Mouse (Mus musculus) B cell, adult 2 months (primary cell): ENCODE results near the gene Lmntd1.

Experiments
- DNase-seq, 2 experiments: peaks; one replicate each; pipeline ENCODE4 v3.0.0; 2022

The Lmntd1 gene

DNA sequence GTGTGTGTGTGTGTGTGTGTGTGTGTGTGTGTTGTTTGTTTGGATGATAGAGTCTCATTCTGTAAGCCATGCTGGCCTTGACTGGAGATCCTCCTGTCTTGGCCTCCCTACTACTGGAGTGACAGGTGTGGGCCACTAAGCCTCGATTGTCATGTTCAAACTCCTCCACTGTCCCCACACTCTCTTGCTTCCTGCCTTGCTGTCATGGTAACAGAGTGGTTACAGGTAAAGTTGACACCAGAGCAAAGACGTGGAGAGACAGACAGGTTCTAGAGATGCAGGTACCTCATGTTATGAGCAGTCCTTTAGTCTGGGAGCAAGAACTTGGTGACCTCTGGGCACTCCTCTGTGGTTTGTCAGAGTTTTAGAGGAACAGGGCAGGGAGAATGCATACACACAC is 239.7 kb downstream of the Lmntd1 start:
- DNase-seq, result no peak

DNA sequence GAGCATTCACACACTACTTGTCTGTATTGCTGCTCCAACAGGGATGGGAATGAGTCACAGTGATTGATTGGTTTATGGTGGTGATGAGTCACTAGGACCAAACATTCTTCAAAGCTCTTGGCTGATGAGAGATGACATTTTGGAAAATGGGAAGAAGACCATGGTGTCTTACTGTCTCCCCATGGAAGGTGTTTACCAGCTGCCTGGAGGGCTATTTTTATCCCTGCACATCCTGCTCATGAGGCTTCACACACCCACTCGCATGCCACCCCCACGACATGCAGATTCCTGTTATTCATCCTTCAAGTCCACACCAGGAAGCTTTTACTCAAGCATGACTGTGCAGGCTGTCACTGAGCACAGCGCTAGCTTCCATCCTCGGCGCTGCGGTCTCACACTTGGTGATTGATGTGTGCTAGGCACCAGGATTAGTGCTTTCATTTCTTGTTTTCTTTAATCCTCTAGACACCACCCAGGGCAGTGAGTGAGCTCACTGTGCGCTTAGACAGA is 240.4 kb downstream of the Lmntd1 start:
- DNase-seq, result peak; percentile 14 to 29

DNA sequence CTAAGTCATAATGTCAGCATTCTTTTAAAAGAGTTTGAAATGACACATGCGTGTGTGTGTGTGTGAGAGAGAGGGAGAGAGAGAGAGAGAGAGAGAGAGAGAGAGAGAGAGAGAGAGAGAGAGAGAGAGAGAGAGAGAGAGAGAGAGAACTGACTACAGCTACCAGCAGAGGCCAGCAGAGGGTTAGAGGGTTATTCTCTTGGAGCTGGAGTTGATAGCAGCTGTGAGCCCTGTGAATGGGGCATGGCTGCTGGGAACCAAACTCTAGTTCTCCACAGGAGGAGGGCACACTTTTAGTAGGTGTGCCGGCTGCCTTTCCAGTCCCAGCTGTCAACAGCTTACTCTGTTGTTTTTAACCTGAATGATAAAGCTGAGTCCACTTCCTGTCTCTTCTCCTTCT is 242.1 kb downstream of the Lmntd1 start:
- no peak for DNase-seq

DNA sequence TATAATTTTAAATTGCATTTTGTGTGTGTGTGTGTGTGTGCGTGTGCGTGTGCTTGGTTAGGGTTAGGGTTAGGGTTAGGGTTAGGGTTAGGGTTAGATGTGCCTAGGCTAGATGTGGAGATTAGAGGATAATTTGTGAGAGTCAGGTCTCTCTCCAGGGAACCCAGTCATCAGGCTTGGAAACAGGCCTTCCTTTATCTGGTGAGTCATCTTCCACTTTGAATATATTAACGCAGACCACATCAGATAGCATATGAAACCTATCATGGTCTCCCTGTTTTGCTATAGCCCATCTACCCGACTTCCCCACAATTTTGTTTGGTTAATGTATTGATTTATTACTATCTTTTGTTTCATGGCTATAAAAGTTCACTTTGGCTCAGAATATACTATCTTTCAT is 242.5 kb downstream of the Lmntd1 start:
- DNase-seq, result no peak

DNA sequence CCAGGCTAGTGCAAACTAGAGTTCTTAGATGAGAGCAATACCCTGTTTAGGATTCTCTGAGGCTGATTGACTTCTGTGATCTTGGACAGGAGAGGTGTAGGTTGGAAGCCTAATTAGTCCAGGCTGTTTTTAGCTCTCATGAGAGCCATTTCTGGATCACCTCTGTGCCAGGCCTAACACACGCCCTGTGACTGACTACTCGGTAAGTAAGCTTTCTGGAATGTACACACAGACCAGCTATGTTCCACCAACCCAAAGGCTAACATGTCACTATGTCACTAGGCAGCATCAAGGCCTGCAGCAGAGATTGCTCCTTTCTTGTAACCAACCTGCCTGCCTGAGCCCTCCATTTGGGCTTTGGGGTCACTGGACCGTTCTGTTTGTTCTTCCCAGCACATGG is 243.8 kb downstream of the Lmntd1 start:
- no peak for DNase-seq

DNA sequence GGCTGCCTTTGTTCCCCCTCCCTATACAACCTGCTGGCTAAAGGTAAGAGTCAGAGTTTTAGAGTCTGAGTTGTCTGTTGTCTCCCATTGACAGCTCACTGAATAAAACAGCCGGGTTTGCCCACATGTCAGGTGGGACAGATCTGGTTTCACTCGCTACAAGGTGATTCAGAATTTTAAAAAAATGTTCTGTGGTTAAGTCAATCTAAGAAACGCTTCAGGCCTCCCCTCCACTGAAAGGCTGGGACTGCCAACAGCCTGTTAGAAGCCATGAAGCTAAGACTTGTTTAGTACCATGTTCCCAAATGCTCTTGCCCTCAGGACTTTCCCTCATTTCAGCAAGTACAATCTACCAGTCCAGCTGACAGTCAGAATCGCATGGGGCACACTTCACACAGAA is 244.8 kb downstream of the Lmntd1 start:
- no peak for DNase-seq

DNA sequence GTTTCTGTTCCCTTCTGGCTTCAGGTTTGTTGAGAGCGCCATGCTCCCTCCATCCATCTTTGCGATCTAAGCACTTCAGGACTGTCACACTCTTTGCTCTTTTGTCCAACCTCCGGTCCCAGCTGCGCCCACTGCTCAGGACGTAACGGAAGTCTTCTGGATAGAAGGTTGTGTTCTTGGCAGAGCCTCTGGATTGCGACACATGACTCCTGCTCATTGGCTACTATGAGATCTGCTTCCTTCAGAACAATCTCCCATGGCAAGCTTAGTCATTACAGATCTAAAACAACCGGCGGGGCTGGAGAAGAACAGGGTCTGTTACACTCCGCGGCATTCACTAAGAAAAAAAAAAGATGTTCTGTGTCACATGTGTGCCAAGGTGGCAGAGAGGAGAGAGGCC is 247.6 kb downstream of the Lmntd1 start:
- no peak for DNase-seq

DNA sequence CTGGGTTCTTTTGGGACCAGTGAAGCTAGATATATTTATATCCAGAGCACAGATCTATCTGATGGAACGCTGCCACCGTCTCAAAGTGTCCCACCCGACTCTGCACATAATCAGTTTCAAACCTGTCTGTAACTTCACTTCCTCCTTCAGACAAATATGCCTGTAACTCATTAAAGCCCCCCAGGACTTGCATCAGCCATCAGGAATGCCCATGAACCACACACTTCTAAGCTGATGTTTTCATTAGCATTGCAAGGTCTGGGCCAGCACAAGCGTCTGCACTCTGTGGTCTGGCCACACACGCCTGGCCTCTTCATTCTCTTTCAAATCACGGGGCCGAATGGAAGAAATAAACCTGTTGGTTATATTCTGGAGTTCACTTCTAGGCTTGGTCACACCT is 250.4 kb downstream of the Lmntd1 start:
- DNase-seq, result no peak

DNA sequence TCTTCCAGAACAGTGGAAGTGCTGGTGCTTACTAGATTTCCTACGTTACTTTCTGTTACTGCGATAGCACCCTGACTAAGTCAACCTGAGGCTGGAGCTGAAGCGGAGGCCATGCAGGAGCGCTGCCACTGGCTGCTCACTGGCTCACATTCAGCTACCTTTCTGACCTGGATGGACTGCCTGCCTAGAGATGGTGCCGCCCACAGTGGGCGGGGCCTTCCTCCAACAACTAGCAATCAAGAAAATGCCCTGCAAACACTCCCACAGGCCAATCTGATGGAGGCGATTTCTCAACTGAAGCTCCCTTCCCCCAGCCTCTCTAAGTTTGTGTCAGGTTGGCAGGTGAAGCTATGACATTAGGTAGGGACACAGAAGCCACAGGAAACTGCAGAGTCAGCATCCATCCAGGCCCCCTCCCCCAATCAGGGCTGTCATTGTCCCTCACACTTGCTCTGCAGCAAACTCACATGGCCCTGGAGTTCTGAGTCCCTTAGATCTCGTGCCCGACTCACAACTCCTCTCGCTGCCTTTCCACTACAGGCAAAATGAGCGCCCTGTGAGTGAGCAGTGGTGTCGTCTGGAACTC is 252.9 kb downstream of the Lmntd1 start:
- DNase-seq, result no peak

DNA sequence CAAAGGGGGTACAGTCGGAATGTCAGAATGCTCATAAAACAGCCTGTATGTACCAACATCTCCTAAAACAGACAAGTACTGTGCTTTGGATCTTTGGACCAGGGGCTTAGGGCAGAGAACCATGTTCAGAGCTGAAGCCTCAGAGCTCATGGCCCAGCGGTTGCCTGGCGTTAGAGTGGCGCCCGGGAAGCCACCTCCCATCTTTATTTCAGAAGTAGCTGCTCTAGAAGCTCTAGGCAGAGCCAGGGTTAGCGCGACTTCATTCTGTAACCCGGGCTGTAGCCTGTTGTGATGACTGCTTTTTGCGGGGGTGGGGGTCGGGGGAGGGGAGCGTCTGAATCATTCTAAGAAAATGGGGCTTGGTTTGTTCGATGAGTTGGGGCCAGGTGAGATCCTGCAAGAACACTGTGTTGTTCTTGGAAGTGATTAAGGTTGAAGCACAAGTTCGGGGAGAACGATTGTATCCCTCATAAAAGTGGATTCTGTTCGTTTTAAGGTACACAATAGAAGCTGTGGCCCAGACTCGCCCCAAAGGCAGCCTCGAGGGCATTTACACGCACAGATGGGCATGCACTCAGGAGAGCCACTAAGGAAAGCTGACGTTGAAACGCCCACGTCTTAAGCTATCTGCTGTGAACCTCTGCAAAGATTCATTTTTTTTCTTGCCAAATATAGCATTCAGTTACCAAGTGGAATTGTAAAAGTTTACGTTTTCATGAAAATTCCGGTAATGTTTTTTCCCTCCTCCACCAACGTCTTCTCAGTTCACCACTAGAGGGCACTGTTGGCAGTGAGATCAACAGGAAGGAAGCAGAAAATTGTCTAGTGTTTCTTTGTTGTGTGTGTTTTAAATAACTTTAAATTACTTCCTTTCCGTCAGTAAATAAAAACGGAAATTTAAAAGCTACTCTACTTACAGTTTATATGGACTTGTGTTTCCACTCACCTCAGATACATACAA is 254.4 kb downstream of the Lmntd1 start:
- DNase-seq, result peak; percentile 71 to 75

DNA sequence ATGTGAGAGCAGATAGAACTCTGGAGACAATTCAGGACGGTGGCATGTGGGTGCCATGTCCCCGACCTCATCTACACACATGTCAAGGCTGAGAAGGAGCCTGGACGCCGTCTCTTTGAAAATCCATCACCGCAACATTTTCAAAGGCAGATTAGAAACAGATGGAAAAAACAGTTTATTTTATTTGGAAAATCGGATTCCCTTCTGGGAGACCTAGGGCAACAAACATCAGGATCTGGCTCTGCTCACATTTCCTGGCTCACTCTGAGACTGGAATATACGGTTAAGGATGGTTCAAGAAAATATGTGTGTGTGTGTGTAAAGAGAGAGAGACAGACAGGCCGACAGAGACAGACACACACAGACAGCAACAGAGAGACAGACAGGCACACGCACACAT is 256.1 kb downstream of the Lmntd1 start:
- no peak for DNase-seq

DNA sequence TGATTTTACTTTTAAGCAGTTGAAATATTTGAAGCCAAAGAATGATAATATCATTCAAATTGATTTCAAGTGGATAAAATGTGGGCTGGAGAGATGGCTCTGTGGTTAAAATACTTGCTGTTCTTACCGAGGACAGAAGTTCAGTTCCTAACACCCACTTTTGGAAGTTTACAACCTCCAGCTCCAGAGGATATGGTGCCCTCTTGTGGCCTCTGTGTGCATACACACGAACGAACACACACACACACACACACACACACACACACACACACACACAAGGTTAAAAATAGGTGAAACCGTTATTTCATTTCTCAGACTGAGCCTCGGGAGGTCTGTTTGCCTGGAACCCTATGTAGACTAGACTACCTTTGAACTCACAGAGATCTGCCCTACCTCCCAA is 260.3 kb downstream of the Lmntd1 start:
- no peak for DNase-seq

DNA sequence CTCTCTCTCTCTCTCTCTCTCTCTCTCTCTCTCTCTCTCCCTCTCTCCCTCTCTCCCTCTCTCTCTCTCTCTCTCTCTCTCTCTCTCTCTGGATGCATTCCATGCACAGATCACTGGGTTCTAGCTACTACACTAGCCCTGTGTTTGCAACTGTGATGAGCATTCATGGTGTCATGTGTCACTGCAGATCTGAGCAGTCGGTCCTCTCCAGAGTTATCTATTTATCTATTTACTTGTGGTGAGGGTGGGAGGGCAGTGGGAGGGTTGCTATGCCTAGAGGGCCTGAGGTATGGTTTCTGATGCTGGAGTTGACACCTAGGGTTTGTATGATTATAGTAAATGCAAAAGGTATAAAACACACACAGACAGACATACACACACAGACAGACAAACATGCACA is 261.4 kb downstream of the Lmntd1 start:
- no peak for DNase-seq

DNA sequence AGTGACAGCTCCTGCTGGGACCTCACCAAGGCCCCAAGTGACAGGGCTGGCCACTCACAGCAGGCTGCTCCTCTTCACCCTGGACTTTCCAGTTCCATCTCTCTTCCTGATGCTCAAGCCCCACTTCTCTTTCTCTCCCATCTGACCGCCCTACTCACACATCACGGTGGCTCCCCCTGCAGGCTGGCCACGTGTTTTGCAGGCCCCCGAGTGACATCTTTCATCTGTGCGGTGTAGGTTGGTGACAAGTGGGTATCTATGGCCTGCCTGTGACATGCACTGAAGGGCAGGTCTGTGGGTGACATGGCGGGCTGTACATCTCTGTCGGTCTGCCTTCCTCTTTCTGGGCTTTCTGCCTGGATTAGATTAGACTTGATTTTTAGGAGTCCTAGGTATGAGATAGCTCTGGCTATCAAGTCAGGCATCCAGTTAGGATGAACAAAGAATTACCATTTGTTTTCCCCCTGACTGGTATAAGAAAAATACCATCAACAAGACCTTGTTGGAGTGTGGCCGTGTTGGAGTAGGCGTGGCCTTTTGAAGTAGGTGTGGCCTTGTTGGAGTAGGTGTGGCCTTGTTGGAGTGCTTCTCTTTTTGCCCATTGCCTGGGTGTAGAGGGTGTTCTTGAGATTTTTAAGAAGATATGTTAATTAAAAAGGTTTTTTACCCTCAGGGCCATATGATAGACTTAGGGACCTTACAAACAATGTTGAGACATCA is 265.8 kb downstream of the Lmntd1 start:
- DNase-seq, result peak; percentile 81

DNA sequence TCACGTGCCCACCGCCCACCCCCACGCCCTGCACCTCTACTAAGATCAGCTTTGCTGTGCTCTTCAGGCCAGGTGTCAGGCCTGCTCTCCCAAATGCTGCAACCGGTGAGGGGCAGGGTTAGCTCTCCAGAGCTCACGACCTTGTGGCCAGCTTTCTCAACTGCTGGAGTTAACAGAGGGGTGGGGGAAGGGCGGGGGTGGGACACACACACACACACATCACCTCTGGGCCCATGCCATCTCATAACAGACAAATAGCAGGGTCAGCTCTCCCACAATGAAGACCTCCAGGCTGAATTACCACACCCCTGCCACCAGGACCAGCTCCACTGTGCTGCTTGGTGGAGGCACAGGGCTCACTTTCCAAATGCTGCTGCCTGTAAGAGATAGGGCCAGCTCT is 266.5 kb downstream of the Lmntd1 start:
- no peak for DNase-seq

DNA sequence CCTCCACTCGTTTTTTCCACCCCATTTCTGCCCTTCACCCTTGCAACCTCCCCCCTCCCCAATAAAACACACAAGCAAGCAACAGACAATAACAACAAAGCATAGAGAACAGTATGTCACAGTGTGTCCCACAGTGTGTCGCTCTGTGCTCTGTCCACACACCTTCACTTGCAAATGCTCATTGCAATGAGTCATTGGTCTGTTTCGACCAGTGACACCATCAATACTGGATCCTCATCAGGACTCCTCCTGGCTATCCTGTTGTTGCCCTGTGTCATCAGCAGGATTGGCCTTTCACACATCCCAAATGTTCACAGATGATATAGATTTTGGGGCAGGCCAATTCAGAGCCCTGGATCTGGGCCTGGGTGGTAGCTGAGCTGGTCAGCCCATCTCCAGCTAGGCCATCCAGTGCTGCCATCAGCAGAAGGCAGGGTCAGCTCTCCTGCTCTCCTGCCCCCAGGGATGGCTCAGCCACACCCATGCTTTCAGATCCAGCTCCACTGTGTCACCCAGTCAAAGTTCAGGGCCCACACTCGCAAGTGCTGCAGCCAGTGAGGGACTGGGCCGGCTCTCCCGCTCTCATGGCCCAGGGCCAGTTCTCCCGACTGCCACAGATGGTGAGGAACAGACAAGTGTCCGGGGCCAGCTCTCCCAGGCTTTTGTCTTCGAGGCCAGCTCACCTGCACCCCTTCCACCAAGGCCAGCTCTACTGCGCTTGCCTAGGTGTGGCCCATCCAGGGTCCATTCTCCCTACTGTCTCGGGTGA is 267.1 kb downstream of the Lmntd1 start:
- DNase-seq, result no peak

DNA sequence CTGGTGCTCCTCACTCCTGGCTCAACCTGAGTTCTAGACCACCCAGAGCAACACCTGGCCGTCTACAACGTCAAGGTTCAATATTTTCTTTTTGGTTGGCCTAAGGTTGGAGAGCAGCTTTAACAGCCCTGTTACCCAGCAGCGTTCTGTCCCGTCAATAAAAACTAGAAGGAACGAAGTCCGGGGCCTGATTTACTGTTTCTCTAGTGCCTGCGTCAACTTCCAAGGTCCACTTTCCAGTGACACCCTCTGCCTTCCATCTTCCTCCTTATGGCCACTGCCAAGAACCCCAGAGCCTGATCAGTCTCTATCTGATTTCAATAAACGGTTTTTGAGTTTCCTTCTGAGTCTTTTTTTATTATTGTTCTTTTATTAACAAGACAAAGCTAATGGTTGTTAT is 267.8 kb downstream of the Lmntd1 start:
- DNase-seq, result no peak

DNA sequence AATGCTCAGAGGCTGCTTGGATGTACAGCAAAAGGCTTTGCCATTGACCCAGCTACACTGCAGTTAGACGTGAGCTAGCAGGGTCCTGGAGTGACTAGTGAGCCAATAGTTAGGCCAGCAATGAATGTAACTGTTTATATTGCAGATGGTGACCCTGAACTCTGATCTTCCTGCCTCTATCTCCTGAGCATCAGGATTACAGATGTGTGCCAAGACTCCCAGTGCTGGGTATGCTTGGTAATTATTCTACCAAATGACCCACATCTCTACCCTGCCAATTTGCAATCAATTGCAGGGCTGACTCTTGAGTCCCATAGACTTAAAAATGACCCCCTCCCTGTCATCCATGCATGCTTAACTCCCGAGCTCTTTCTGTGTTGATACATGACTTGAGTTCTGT is 269.4 kb downstream of the Lmntd1 start:
- no peak for DNase-seq

DNA sequence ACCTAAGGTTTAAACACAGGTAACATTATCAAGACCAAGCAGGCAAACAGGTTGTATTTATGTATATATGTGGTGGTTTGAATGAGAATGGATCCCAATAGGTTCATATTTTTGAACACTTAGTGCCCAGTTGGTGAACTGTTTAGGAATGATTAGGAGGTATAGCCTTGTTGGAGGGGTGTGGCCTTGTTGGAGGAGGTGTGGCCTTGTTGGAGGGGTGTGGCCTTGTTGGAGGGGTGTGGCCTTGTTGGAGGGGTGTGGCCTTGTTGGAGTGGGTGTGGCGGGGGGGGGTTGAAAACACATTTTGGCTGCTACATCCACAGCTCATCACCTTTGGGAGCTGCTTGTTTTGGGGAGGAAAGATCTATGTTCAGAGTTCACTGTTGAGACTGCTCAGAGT is 270.7 kb downstream of the Lmntd1 start:
- peak; percentile 65 to 66 for DNase-seq

DNA sequence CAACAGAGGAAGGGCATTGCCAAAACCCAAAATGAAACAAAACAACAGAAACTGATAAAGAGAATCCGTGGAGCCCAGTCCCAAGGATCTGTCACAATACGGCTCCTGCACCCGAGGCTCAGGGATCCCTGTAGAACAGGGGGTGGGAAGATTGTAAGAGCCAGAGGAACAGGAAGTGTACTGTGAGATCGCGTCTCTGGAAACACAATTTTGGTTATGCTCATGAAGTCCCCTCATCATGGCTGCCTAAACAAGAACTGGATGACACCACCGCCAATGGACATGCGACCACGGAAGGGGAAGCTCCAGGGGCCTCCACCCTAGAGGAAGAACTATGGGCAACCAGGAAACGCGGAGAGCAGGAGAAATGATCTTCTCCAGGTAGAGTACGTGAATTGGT is 271.3 kb downstream of the Lmntd1 start:
- DNase-seq, result no peak

DNA sequence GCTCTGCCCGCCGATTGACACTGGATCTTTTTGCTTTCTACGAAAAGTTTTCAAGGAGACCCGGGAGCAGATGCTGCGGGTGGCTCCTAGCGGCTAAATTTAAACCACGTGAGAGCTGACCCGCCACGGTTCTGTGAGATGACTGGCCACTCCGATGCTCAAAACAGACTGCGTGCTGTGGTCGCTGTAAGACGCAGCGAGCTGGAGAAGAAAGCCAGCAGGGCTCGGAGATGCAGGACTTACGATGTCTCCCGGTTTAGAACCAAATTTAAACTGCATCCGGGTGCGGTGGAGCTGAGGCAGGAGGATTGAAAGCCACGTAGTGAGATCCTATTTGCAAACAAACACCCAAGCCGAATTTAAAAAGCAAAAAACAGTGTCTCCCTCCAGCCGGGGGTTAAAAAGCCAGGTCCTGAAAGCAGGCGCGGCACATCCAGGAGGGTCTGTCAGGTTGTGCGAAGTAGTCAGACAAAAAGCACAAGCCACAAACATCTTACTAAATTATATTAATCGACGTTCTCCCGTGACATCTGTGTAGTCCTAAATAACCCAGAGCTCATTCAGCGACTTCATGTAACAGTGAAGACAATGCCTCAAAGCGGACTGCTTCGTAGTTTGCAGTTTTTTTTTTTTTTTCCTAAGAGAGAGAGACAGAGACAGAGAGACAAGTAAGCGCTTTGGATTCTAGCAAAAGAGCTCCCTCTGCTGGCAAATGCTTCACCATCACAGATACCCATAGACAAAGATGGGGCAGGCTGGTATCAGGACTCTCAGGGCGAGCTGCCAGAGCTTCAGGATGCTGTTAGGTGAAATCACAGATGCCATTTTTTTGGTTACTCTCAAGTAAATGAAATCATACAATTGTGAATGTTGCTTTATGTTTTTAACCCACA is 272.6 kb downstream of the Lmntd1 start:
- DNase-seq, result peak; percentile 85 to 89

DNA sequence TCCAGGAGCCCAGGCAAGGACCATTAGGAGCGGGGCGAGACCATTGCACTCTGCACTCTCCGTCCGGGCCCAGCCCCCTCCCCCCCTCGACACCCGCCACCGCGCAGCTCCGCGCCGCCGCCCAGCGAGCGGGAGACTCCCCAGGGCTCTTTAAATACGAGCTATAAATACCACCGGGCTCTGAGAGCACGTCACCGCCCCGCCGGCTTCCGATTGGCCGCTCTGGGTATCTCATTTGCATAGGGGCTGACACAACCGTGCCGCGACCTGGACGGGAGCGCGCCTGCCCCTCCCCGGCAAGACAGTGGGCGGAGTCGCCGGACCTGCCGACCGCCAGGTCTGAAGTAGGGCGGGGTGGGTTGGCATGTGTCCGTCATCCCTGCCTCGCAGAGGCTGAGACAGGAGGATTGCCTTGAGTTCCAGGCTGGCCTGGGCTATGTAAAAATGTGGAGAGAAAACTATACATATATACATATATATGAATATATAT is 273.4 kb downstream of the Lmntd1 start:
- DNase-seq, result peak; percentile 99
